8 mouse cellular contexts compared by ENCODE assay signal in the genomic region with DNA sequence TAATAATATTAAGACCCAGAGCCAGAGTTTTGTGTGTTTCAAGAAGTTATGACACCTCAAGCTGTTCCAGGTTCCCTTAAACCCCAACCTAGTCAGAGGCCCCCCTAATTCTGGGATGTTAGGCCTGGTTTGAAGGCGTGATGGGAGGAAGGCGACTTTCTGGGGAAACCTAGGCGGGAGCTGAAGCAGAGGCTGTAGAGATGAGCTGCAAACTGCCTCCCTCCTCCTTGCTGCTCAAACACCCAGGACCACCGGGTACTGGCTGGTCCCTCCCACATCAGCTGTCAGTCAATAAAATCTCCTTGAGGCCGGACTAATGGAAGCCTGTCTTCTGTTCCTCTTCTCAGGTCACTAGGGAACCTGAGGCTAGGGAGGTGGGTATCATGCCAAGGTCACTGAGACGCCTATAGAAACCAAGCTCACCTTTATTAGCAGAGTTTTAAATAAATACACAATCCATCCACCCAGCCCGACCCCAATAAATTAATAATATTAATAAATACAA. TPM values are rescaled to one million over a fixed set of nuclear protein-coding genes. Genes with fewer than 3 reads are reported as not detected.
DNase-seq lines count a peak whose midpoint lies in the region; ATAC-seq and TF ChIP-seq lines count a peak whose summit lies in the region.

No protein-coding gene starts in this region.

- H3K9ac ChIP-seq in neural tube, embryonic 11.5 days (ENCODE audit: low read length) = peak overlapping the region; percentile 58
- peak overlapping the region; percentile 75 for H3K9ac ChIP-seq in liver, embryonic 12.5 days
- H3K9ac ChIP-seq in stomach, postnatal 0 days (ENCODE audit: low read length) = no peak overlapping the region

- peaks cover 11% of the 10 kb centered on the region for H3K27me3 ChIP-seq in neural tube, embryonic 11.5 days (ENCODE audit: control insufficient read depth, insufficient read depth, low read length)
- peaks cover 21% of the 10 kb centered on the region for H3K27me3 ChIP-seq in liver, embryonic 12.5 days (replicated peaks)
- H3K27me3 ChIP-seq in stomach, postnatal 0 days (ENCODE audit: control insufficient read depth, insufficient read depth, low read length) = no peaks in the 10 kb centered on the region

- peak overlapping the region; percentile 36; the same call in 1 of the 2 replicates for H3K4me3 ChIP-seq in neural tube, embryonic 11.5 days (ENCODE audit: low read depth, low read length)
- peak overlapping the region; percentile 67 for H3K4me3 ChIP-seq in liver, embryonic 12.5 days
- H3K4me3 ChIP-seq in stomach, postnatal 0 days (ENCODE audit: low read depth, low read length) = no peak overlapping the region; the same call in 1 of the 2 replicates

- TF ChIP-seq CTCF in stomach, postnatal 0 days (IDR thresholded peaks at IDR 0.05; ENCODE audit: low read depth) = no peak

- 0 out of 2 replicates have a peak, but pooled peaks have one; percentile 2 for ATAC-seq in neural tube, embryonic 11.5 days (ENCODE audit: insufficient read depth, low FRiP score, low TSS enrichment)
- ATAC-seq in liver, embryonic 12.5 days = no peak
- no peak for ATAC-seq in stomach, postnatal 0 days (ENCODE audit: low FRiP score, low TSS enrichment)

- H3K36me3 ChIP-seq in neural tube, embryonic 11.5 days (ENCODE audit: control insufficient read depth, insufficient read depth, low read length) = no peaks in the 10 kb centered on the region
- H3K36me3 ChIP-seq in liver, embryonic 12.5 days = 0 out of 2 replicates have a peak, but pooled peaks cover 3% of the 10 kb centered on the region
- H3K36me3 ChIP-seq in stomach, postnatal 0 days (ENCODE audit: control insufficient read depth, insufficient read depth, low read length) = no peaks in the 10 kb centered on the region

- WGBS in neural tube, embryonic 11.5 days = 60% methylated on average over 7 of the region's 7 CpGs
- 55% methylated on average over 7 of the region's 7 CpGs for WGBS in liver, embryonic 12.5 days (ENCODE audit: insufficient replicate concordance)
- WGBS in stomach, postnatal 0 days = 52% methylated on average over 7 of the region's 7 CpGs

- H3K9me3 ChIP-seq in neural tube, embryonic 11.5 days (ENCODE audit: control insufficient read depth, low read length) = no peaks in the 10 kb centered on the region
- H3K9me3 ChIP-seq in liver, embryonic 12.5 days (replicated peaks) = no peaks in the 10 kb centered on the region
- no peaks in the 10 kb centered on the region for H3K9me3 ChIP-seq in stomach, postnatal 0 days (ENCODE audit: control insufficient read depth, low read length)

- H3K27ac ChIP-seq in neural tube, embryonic 11.5 days (ENCODE audit: low read depth, low read length) = no peak overlapping the region
- peak overlapping the region; percentile 83 for H3K27ac ChIP-seq in liver, embryonic 12.5 days
- no peak overlapping the region for H3K27ac ChIP-seq in stomach, postnatal 0 days (replicated peaks)

- peak overlapping the region; percentile 57 for H3K4me2 ChIP-seq in neural tube, embryonic 11.5 days (ENCODE audit: low read depth)
- H3K4me2 ChIP-seq in liver, embryonic 12.5 days = peak overlapping the region; percentile 78
- peak overlapping the region; percentile 58 for H3K4me2 ChIP-seq in stomach, postnatal 0 days (replicated peaks; ENCODE audit: low read depth)

- peaks cover 10% of the 10 kb centered on the region; the same call in 1 of the 2 replicates for H3K4me1 ChIP-seq in neural tube, embryonic 11.5 days (ENCODE audit: control insufficient read depth, insufficient read depth, low read length)
- peaks cover 46% of the 10 kb centered on the region for H3K4me1 ChIP-seq in liver, embryonic 12.5 days
- peaks cover 8% of the 10 kb centered on the region; the same call in 1 of the 2 replicates for H3K4me1 ChIP-seq in stomach, postnatal 0 days (replicated peaks; ENCODE audit: control insufficient read depth, insufficient read depth)

- TF ChIP-seq EP300 in stomach, postnatal 0 days (optimal IDR thresholded peaks at IDR 0.05) = no peak

- DNase-seq in cerebellum, adult 9-11 months = peak; percentile 52
- no peak for DNase-seq in cerebellum, adult 18-20 months
- no peak for DNase-seq in neural tube, embryonic 11.5 days (ENCODE audit: low spot score)
- DNase-seq in neural tube, embryonic 10.5 days (ENCODE audit: extremely low spot score, low spot score) = no peak
- no peak for DNase-seq in stomach, postnatal 0 days (ENCODE audit: low spot score)
- no peak for DNase-seq in urinary bladder, postnatal 4 days (ENCODE audit: low spot score in 2 of 2)
- no peak for DNase-seq in frontal cortex, postnatal 36 days (ENCODE audit: low spot score in 2 of 2)

RNA-seq across cellular contexts. Expression of gene Gdf15, which starts 3.2 kb away (rescaled TPM):
- 0.28 TPM in 1 of 2 replicates, not detected in the other for polyA plus RNA-seq in neural tube, embryonic 11.5 days (2014; fragmentation: Nextera tagmentation; extraction: Ambion mirVana)
- polyA plus RNA-seq in liver, embryonic 12.5 days (2016; fragmentation: Nextera tagmentation; extraction: Ambion mirVana) = 4.4 and 4.9 TPM in 2 replicates
- polyA plus RNA-seq in stomach, postnatal 0 days (2015; fragmentation: Nextera tagmentation; extraction: Ambion mirVana) = 0.30 and 0.33 TPM in 2 replicates

RNA-seq across cellular contexts. Expression of gene Lrrc25, which starts 13.1 kb away (rescaled TPM):
- 0.85 and 1.2 TPM in 2 replicates for polyA plus RNA-seq in neural tube, embryonic 11.5 days (2014; fragmentation: Nextera tagmentation; extraction: Ambion mirVana)
- 4.1 and 4.6 TPM in 2 replicates for polyA plus RNA-seq in liver, embryonic 12.5 days (2016; fragmentation: Nextera tagmentation; extraction: Ambion mirVana)
- polyA plus RNA-seq in stomach, postnatal 0 days (2015; fragmentation: Nextera tagmentation; extraction: Ambion mirVana) = 2.3 and 2.7 TPM in 2 replicates

RNA-seq across cellular contexts. Expression of gene Ssbp4, which starts 20.4 kb away (rescaled TPM):
- 125 and 137 TPM in 2 replicates for polyA plus RNA-seq in neural tube, embryonic 11.5 days (2014; fragmentation: Nextera tagmentation; extraction: Ambion mirVana)
- 96.4 and 98.0 TPM in 2 replicates for polyA plus RNA-seq in liver, embryonic 12.5 days (2016; fragmentation: Nextera tagmentation; extraction: Ambion mirVana)
- polyA plus RNA-seq in stomach, postnatal 0 days (2015; fragmentation: Nextera tagmentation; extraction: Ambion mirVana) = 66.7 and 83.8 TPM in 2 replicates

RNA-seq across cellular contexts. Expression of gene Pgpep1, which starts 31.1 kb away (rescaled TPM):
- 246 and 268 TPM in 2 replicates for polyA plus RNA-seq in neural tube, embryonic 11.5 days (2014; fragmentation: Nextera tagmentation; extraction: Ambion mirVana)
- 19.6 and 24.2 TPM in 2 replicates for polyA plus RNA-seq in liver, embryonic 12.5 days (2016; fragmentation: Nextera tagmentation; extraction: Ambion mirVana)
- 23.3 and 25.2 TPM in 2 replicates for polyA plus RNA-seq in stomach, postnatal 0 days (2015; fragmentation: Nextera tagmentation; extraction: Ambion mirVana)

RNA-seq across cellular contexts. Expression of gene Isyna1, which starts 34.9 kb away (rescaled TPM):
- 87.9 and 90.7 TPM in 2 replicates for polyA plus RNA-seq in neural tube, embryonic 11.5 days (2014; fragmentation: Nextera tagmentation; extraction: Ambion mirVana)
- 114 and 115 TPM in 2 replicates for polyA plus RNA-seq in liver, embryonic 12.5 days (2016; fragmentation: Nextera tagmentation; extraction: Ambion mirVana)
- polyA plus RNA-seq in stomach, postnatal 0 days (2015; fragmentation: Nextera tagmentation; extraction: Ambion mirVana) = 37.4 and 39.3 TPM in 2 replicates
